Mouse (Mus musculus): Measurements from ENCODE around the gene Trak1.

Trak1 gene

DNA sequence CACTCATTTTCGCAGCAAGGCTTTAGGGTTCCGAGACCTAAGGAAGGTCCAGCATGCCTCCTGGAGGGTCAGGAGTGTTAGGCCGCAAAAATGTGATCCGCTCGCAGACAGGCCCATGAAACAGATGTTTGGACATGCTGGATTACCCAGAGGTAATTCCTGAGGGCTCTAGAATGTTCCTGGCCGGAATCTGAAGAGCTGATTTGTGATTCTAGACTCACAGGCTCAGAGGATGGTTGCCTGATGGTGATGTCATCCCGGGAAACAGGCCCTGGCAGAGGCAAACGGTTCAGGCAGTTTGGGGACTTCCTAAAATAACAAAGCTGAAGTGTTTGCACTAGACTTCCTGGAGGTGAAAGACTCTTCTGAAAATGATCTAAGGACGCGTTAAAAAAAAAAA, 50.7 kb downstream of the Trak1 start:
- no peak for DNase-seq (ENCODE audit: low spot score)

DNA sequence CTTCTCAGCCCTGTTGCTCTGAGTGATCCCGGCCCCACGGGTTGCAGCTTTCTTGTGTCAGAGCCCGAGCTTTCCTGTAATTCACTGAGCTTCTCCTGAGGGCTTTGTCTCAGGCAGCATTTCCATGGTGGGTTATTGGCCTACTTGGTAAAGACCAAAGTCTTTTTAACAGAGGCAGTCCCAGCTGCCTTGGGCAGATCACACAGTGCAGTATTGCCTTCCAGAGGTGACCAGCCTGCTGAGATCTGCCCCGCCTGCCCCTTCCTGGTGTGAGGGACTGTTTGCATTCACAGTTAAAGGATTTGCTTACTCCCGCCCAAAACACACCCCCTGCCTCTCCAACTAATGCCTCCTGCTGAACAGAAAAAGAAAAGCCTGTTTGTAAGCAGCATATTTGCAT, 51.2 kb downstream of the Trak1 start:
- DNase-seq (ENCODE audit: low spot score), result no peak

DNA sequence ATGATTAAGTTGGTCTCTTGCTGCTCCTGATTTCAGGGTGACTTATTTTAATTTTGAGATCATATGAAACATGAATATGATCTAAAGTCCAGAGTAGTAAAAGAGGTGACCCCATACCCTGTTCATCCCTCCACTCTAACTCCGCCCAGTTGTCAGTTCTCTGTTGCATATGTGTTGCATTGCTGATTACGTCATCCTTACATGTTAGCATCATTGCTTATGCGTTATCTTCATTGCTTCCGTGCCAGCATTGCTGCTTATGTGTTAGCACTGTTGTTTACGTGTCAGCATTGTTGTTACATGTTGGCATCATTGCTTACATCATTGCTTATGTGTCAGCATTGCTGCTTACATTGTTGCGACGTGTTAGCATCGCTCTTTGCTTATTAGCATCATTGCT, 51.8 kb downstream of the Trak1 start:
- no peak for DNase-seq (ENCODE audit: low spot score)

DNA sequence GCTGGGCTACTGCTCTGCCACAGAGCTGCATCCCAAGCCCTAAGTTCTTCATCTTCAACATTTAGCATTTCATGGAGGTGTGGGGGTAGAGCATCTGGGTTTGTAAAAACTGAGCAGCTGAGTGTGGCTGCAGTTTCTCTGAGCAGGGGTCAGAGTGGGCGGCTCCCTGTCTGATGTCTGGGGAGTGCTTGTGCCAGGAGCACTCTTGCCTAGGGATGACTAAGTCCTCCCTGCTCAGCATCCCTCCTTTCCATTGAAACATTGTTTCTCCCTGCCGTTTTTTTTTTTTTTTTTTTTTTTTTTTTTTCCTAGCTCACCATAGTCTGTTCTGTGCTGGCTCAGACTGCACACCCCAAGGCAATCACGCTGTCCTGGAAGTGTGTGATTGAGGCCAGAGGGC, 53.3 kb downstream of the Trak1 start:
- no peak for DNase-seq (ENCODE audit: low spot score)

DNA sequence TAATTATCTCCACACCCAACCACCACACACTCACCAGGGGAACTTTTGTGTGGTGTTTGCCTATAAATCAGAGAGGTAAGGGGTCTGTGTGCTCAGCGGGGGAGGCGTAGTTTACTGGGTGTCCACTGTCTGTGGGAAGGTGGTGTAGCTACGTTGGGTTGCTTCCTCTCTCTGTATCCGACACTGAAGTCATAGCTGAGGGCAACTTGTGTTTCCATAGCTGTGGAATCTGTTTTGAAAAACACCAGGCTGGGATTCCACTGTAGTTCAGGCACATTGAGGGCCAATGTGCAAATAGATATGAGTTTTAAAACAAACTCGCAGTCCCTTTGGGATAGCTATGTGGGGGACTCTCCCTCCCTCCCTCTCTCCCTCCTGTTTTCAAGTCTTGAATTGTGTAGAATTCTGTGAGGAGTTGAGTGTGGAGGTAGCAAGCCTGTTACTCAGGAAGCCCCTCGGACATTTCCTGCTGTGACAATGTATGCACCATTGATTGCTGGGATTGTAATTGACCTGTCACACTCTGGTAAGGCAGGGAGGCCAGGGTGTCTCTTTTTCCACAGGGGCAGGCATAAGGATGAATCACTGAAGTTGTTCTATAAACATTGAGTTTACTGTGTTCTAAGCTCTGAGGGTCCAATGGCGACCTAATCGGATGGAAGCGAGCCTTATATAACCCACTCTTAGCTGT, 54.2 kb downstream of the Trak1 start:
- DNase-seq (ENCODE audit: low spot score), result no peak

DNA sequence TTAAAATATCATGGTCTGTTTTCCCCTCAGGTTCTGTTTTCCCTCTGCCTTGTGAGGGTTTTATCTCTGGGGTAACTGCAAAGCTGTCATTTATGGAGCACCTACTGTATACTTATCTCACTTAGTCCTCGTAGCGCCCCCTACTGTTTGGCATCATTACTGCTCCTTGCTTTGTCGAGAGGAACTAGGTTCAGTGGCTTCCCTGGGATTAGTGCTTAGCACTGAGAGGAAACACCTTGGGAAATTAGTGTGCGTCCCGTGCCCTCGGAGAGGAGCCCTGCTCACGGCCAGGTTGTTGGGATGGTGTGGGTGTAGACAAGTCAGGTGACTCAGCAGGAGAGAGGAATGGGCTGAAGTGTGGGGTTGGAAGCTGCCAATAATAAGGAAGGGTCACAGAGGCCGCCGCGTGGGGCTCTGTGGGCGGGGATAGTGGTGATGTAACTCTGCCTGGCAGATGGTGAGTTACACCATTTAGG, 54.9 kb downstream of the Trak1 start:
- no peak for DNase-seq (ENCODE audit: low spot score)

DNA sequence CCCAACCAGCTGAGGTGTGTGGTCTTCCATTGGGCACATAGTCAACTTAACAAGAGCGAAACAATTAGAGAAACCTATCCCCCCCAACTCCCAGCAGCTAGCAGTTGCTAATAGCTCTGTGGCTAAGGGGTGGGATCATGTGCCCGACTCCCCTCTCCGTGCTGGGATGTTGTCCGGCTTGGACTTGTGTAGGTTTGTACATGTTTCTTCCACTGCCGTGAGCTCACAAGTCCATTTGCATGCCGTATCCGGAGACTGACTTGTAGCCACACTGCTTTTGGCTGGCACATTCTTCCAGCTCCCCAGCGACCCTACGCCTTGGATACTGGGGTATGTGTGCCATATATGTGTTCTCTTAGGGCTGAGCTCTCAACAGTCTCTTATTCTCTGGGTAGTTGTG, 55.4 kb downstream of the Trak1 start:
- DNase-seq (ENCODE audit: low spot score), result no peak

DNA sequence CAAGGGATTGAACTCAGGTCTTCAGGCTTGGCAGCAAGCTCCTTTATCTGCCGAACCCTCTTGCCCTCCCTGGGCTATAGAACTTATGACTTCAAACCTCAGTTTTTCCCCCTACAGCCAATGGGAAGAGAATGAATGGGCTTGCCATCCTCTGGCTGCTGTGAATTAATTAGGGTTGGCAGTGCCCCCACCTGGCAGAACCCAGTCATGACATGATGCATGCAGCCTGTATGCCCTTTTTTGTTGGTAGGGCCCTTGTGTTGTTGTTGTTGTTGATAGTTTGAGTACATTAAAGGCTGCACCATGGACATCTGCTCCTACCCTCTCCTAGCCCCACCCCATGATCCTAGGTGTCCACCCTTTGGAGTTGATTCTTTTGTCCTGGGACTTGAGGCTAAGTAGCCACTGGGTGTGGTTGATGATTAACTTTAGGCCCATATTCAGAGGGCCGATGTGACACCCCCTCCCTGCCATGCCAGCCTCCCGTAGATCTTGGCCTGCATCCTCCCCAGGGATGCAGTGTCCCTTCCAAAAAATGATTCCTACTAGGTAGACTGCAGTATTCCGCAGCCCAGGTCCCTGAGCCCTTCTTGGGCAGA, 57.6 kb downstream of the Trak1 start:
- no peak for DNase-seq (ENCODE audit: low spot score)

DNA sequence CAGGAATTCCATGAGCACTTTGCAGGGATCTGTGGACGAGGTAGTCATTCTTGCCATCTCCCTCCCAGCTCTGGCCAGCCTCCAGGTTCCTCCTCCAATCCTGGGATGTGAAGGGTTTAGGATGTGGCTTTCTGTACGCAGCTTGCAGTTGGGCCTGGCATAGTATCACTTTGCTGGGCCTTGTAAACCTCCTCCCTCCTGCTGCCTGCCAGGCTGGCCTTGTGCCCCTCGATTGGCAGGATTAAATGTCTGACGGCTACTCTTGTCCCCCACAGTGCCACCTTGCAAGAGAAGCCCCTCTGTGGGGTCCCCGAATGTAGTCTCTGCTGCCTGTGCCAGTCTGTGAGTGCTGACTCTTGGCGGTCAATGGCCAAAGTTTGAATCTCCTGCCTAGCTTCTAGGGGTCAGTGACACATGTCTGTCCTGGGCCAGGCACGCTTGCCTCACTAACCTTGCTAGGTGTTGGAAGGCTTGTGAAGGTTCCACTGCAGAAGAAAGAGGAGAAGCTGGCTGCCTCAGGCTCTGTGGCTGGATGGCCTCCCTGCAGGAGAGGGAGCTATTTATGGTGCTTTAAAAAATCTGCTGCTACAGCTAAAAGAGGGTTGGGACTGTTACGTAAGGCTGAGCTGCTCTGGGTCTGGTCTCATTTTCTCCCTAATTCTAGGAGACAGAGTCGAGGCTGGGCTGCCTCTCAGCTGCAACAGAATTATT, 58.3 kb downstream of the Trak1 start:
- no peak for DNase-seq (ENCODE audit: low spot score)

DNA sequence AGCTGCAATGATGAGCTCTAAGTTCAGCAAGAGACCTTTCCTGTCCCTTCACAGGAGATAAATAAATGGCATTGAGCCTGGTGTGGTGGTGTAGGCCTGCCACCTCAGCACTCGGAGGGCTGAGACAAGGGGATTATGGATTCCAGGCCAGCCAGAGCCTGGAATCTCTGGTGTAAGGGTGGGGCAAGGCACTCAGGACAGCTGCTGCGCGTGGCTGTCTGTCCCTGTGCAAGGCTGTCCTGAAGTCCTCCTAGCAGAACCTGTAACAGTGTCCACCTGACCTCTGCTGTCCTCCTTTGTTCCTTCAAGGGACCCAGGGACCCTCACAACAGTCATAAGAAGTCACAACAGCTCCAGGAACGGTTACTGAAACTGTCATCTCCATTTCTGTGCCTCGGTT, 59.8 kb downstream of the Trak1 start:
- no peak for DNase-seq (ENCODE audit: low spot score)

DNA sequence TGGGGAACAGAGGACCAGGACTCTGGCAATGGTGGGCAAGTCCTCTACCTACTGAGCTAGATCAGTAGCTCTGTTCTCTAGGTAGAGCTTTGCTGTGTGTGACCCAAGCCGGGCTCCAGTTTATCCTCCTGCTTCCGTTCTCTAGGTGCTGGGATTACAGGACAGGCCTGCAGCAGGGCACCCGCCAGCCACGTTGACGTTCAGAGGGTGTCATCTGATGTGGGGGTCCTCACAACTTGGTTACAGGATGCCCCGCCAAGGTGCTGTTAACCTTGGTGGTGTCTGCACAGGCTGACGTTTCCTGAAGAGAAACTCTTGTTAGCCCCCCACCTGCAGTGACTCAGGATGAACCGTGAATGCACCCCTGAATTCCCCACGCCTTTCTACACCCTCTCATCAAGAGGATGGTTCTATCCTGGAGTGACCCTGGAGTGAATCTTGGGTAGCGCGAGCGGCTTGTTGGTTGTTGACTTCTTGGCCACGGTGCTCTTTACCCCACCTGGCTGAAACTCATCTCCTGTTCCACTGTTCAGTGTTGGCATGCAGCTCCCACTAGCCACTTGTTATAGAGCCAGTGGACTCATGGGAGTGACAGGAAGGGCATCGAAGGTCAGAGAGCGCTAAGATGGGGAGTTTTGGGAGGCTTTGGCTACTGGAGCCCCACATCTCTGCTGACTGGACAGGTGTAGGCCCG, 60.4 kb downstream of the Trak1 start:
- no peak for DNase-seq (ENCODE audit: low spot score)

DNA sequence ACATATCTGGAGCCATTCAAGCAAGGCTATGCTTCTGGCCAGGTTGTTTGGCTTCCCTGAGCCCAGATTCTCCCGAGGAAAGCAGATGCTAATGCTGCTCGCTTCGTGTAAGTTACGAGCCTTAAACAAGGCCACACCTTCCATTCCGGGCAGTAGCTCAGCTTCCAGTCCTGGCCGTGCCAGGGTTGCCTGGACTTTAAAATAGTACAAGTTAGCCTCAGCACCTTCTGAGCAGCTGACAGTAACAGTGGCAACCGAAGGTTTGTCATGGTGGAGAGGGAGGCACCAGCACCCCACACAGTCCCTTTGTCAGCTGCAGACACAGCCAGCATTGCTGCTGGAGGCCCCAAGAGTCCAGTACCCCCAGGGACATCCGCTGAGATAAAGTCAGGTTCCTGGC, 61.1 kb downstream of the Trak1 start:
- DNase-seq (ENCODE audit: low spot score), result no peak

DNA sequence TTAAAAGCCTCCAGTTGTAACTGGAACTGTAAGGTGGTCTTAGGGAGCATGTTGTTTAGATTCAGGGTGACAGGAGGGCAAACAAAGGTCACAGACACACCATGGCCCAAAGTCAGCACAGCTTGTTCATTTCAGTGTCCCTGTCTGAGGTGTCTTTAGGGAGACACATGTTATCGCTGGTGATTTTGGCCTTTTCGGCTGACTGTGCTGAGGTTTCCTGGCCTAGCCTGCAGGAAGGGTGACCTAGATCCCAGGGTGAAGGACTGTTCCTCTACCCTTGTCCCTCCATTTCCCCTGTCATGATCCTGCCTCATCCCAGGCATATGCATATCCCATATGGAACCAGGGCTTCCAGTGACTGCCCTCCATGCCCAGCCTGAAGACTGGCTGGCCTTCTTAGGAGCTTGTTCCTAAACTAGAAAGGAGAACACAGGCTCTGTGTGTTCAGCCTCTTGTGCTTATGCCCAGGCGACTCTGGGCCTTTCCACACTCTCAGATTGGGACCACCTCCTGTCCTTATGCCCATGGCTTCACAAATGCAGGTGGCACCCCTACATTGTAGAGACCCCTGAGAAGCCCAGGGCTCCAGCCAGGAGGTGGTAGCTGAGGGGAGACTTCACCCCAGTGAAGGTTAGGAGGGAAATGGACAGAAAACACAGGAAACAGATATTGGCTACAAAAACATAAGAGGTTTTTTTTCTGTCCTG, 62.1 kb downstream of the Trak1 start:
- DNase-seq (ENCODE audit: low spot score), result no peak

DNA sequence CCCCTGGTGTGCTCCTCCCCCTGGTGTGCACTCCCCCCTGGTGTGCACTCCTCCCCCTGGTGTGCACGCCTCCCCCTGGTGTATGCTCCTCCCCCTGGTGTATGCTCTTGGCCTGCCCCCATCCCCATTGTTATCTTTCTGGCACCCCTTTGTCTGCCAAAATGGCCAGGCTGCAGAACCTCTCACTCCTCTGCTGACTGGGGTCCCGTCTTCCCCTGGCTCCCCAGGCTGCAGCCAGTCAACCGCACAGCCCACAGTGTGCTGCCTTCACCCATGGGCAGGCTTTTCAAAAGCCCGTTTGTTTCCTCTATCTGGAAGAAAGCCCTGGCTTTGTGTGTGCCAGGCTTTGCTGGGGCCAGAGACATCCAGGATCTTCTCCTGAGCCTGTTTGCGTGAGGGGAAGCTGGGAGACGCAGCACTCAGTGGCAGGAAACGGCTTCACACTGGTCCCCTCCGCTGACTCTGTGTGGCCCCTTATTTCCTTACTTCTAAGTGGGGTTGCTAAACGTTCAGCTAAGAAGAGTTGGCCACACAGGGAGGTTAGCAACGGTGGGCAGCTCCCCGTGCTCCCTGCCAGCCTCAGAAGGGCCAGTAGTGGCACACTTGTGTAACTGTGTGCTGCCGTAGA, 63.1 kb downstream of the Trak1 start:
- DNase-seq (ENCODE audit: low spot score), result no peak

DNA sequence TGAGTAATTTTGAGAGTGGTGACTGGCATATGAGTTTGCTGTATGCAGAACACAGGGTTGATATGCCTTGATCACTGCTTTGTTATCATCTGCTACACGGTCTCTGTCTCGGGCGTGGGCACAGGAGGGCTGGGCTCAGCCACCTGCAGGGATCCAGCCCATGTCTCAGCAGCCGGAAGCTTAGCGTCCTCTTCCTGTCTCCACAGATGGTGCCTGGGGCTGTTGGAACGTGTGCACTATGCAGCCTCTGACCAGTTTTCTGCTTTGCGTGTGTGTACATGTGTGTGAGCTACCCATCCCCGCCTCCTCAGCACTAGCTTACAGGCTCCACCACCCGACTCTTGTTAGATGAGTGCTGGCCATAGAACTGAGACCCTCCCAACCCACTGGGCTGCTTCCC, 63.7 kb downstream of the Trak1 start:
- no peak for DNase-seq (ENCODE audit: low spot score)

DNA sequence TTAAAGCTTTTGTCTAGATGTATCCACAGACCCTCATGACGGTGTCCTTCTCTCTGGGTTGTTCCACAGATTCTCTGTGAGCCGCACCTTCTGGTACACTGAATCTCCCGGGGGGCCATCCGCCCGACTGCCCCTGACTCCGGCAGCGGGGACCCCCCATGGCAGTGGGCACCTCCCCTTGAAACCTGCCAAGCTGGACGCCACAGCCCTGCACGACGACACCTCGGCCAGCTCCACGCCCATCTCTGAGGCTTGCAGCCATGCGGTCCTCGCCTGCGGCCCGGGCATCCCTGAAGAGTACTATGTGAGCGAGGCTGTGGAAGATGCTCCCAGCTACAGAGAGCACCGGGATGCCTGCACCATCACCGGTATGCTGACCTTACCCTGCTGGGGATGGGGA, 66.6 kb downstream of the Trak1 start:
- no peak for DNase-seq (ENCODE audit: low spot score)

DNA sequence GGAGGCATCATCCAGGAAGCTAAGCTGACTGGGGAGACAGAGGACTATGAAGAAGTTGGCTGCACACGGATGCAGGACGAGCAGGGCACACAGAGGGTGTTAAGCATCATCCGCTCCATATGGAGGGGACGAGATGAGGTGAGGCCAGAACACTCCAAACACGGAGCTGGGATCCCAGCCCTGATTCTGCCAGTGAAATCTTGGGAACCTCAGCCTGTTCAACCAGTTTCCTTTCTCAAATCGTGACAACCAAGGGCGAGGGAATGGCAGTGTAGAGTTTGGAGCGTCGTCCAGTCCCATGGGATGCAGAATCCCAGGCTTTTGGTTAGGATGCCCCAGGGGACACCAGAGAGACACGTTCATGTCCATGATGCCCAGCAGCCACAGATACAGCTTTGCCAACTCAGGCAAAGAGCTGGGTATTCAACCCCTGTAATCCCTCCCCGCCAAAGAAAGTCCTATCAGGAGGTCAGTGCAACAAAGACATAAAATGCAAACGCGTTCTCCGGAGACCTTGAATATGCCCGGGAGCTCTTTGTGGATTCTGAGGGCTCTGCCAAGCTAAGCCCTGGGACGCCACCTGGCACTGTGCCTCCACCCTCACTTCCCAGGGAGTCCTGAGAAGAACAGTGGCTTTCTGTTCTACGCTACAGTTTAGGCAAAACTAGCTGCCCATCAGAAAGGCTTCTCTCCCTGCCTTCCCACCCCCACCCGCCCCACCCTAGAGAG, 69.0 kb downstream of the Trak1 start:
- peak; percentile 78 for DNase-seq (ENCODE audit: low spot score)

DNA sequence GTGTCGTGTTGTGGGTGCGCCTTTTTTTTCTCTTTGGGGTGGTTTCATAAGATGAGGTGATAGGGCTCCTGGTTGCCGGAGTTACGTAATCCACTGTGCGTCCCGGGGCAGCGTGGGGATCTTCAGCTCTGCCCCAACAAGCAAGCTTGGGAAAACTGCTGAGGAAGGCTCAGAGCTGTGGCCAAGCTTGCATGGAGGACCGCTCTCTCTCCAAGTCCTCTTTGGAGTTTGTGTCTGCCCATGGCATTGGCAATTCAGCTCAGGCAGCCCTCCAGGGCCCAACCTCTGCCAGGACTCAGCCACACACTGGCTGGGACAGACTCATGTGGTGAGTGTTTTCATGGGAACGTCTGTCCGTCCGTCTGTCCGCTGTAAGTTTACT, 69.6 kb downstream of the Trak1 start:
- DNase-seq (ENCODE audit: low spot score), result no peak

DNA sequence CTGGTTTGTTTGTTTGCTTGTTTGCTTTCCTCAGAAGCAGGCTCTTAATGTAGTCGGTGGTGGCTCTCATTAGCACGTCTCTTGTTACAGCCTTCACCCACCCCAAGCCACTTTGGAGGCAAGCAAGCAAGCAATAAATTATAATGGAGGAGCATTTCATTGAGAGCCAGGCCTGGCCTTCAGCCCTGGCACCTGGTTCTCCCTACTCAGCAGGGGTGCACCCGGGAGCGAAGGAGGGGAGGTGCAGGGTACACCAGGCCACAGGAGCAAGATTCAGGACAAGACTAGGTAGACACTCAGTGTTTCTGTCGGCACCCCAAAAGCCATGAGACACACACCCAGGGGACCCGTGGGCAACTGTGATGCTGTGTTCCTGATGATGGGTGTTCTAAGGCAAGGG, 72.3 kb downstream of the Trak1 start:
- no peak for DNase-seq (ENCODE audit: low spot score)

DNA sequence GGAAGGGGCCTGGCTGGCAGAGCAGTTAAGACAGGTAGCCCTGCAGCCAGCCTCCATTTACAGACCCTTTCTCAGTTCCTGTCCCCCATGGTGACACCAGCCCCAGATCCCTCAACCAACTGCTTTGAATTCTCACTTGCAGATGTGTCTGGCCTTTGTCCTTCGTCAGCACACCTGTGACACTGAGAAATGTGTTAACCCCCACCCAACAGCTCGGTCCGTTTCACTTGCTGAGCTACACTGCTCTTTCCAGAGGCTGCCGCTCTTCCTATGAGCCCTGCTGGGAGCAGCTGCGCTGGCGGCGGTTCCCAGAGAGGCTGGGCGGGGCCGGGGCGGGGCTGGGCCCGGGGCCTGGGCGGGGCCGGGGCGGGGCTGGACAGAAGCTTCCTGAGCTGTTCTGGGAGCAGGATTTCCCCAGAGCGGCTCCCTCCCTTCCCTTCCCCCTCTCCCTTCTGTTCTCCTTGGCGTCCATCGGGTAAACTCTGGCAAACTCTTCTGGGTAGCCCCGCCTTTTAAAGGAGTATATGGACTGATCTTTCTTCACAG, 74.1 kb downstream of the Trak1 start:
- peak; percentile 74 for DNase-seq (ENCODE audit: low spot score)

All from ovary, adult 18-20 months (tissue).